Mouse (Mus musculus) ES-Bruce4 (cell line): ENCODE results near the gene Ptprj.

Experiments
- CTCF ChIP-seq: IDR thresholded peaks from one replicate; pipeline ENCODE4 v1.8.1; 2011; ENCODE audit warnings: low read depth, low read length
- EP300 ChIP-seq: IDR thresholded peaks from 2 replicates; pipeline ENCODE4 v1.6.1; 2011; ENCODE audit warnings: low read depth, low read length; ENCODE audit not compliant: insufficient read depth
- POLR2A ChIP-seq: IDR thresholded peaks from one replicate; pipeline ENCODE4 v1.8.1; 2011; ENCODE audit warnings: low read length; ENCODE audit not compliant: insufficient read depth

DNA sequence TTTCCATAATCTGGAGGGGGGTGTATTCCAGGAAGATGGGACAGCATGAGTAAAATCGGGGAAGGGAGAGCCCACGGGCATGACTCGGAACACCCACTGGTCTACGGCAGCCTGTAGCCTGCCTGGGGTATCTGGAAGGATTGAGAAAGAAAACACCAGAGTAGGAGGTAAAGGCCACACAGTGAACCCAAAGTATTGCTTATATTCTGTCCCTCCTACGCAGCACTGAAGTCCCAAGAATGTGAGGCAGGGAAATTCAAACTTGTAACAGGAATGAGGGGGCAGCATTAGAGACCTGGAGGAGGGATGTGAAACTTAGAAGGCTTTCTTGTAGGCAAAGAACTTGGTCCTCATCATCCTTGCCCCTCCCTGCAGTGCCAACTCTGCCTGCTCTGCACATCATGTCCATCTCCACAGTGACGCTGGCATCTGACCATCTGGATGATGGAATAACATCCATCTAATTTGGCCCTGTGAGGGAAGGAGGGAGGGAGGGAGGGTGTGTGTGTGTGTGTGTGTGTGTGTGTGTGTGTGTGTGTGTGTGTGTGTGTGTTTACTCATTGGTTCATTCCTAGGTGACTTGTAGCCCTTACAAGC, 37.2 kb downstream of the Ptprj start:
- no peak for TF ChIP-seq POLR2A
- TF ChIP-seq CTCF = no peak
- no peak for TF ChIP-seq EP300
